In genomic region chr16:23496245-23496924, GRCm38 (mm10) we compare ENCODE assay signal across 30 mouse cellular contexts. TPM values are rescaled to one million over a fixed set of nuclear protein-coding genes. Genes with fewer than 3 reads are reported as not detected.
A peak's percentile ranks its signal among the peaks of the same experiment; 100 is the strongest.
DNase-seq lines count a peak whose midpoint lies in the region; ATAC-seq and TF ChIP-seq lines count a peak whose summit lies in the region.
"Had no signal": no experiment of that assay in that cellular context is flagged by ENCODE, and none has a peak within 500 bp of the region (broad histone marks: within the 10 kb centered on the region; RNA-seq: fewer than 3 reads in every experiment).

No protein-coding gene starts in this region.

- peak overlapping the region; percentile 52 for H3K27ac ChIP-seq in heart, embryonic 10.5 days
- H3K27ac ChIP-seq in heart, embryonic 11.5 days (ENCODE audit: low read depth, low read length): no peak overlapping the region
- H3K27ac ChIP-seq in layer of hippocampus, adult 2 months: peak overlapping the region; percentile 61; the same call in 1 of the 2 replicates
- H3K27ac ChIP-seq in lung, postnatal 0 days (ENCODE audit: low read length): peak overlapping the region; percentile 4; the same call in 1 of the 2 replicates
- H3K27ac ChIP-seq: limb, embryonic 10.5 days; limb, embryonic 15.5 days; midbrain, embryonic 12.5 days had no signal

- no peak for TF ChIP-seq CTCF in layer of hippocampus, adult 2 months (conservative IDR thresholded peaks at IDR 0.05)
- no peak for TF ChIP-seq CTCF in lung, postnatal 0 days (IDR thresholded peaks at IDR 0.05)

- H3K36me3 ChIP-seq in heart, embryonic 10.5 days: peaks cover 4% of the 10 kb centered on the region; the same call in 1 of the 2 replicates
- no peaks in the 10 kb centered on the region for H3K36me3 ChIP-seq in heart, embryonic 11.5 days (ENCODE audit: control insufficient read depth, insufficient read depth, low read length)
- H3K36me3 ChIP-seq in lung, postnatal 0 days (ENCODE audit: insufficient read depth, low read length): no peaks in the 10 kb centered on the region
- H3K36me3 ChIP-seq: heart, embryonic 12.5 days; kidney, embryonic 15.5 days; limb, embryonic 10.5 days; limb, embryonic 15.5 days had no signal

- ATAC-seq in heart, embryonic 11.5 days (replicated peaks; ENCODE audit: insufficient number of reproducible peaks, low FRiP score, low TSS enrichment): no peak
- ATAC-seq in lung, postnatal 0 days: no peak
- ATAC-seq: forebrain, embryonic 16.5 days; hindbrain, embryonic 16.5 days had no signal

- H3K4me2 ChIP-seq in heart, embryonic 11.5 days: no peak overlapping the region
- no peak overlapping the region for H3K4me2 ChIP-seq in lung, postnatal 0 days (replicated peaks; ENCODE audit: low read depth, low read length)
- H3K4me2 ChIP-seq: heart, embryonic 12.5 days; kidney, embryonic 15.5 days; limb, embryonic 15.5 days; midbrain, embryonic 12.5 days had no signal

- no peak for TF ChIP-seq EP300 in lung, postnatal 0 days (IDR thresholded peaks at IDR 0.05)

- no peak for DNase-seq in heart, embryonic 10.5 days (ENCODE audit: low spot score)
- DNase-seq in layer of hippocampus, adult 2 months (ENCODE audit: low spot score in 2 of 2): no peak
- DNase-seq in layer of hippocampus, postnatal 36 days: no peak
- no peak for DNase-seq in lung, postnatal 0 days (ENCODE audit: low spot score)
- no peak for DNase-seq in lung, postnatal 36 days
- peak; percentile 45 for DNase-seq in brain, adult 2 months (ENCODE audit: low read depth, low spot score)
- no peak for DNase-seq in cerebellum, adult 8-10 months
- DNase-seq: adrenal gland, postnatal 10 days; cerebellum, adult 11-12 months; cerebellum, postnatal 10 days; heart, postnatal 14 days; kidney, adult 18-20 months; kidney, postnatal 25 days; lung, adult 2 months; lung, postnatal 14 days; thymus, adult 2 months; thymus, postnatal 36 days had no signal

- H3K4me3 ChIP-seq in heart, embryonic 10.5 days: no peak overlapping the region
- H3K4me3 ChIP-seq in heart, embryonic 11.5 days (ENCODE audit: low read depth, low read length): no peak overlapping the region
- H3K4me3 ChIP-seq in layer of hippocampus, adult 2 months: no peak overlapping the region
- H3K4me3 ChIP-seq in lung, postnatal 0 days (ENCODE audit: low read depth, low read length): no peak overlapping the region
- H3K4me3 ChIP-seq: erythroblast, embryonic 14.5 days; heart, embryonic 12.5 days; kidney, embryonic 15.5 days; limb, embryonic 10.5 days; limb, embryonic 15.5 days; midbrain, embryonic 12.5 days had no signal

- 45% methylated on average over 8 of the region's 8 CpGs for WGBS in heart, embryonic 10.5 days
- WGBS in heart, embryonic 11.5 days (ENCODE audit: insufficient replicate concordance): 51% methylated on average over 8 of the region's 8 CpGs
- WGBS in lung, postnatal 0 days: 63% methylated on average over 8 of the region's 8 CpGs

- H3K9me3 ChIP-seq in heart, embryonic 10.5 days: no peaks in the 10 kb centered on the region
- no peaks in the 10 kb centered on the region for H3K9me3 ChIP-seq in heart, embryonic 11.5 days (replicated peaks; ENCODE audit: control insufficient read depth, low read length)
- no peaks in the 10 kb centered on the region for H3K9me3 ChIP-seq in lung, postnatal 0 days (ENCODE audit: low read length)
- H3K9me3 ChIP-seq: heart, embryonic 12.5 days; kidney, embryonic 15.5 days; limb, embryonic 10.5 days; limb, embryonic 15.5 days; midbrain, embryonic 12.5 days had no signal

- peaks cover 42% of the 10 kb centered on the region for H3K27me3 ChIP-seq in heart, embryonic 10.5 days (ENCODE audit: insufficient read depth, poor library complexity, severe bottlenecking)
- peaks cover 13% of the 10 kb centered on the region for H3K27me3 ChIP-seq in heart, embryonic 11.5 days (ENCODE audit: control insufficient read depth, insufficient read depth, low read length)
- H3K27me3 ChIP-seq in lung, postnatal 0 days (replicated peaks; ENCODE audit: insufficient read depth, low read length): no peaks in the 10 kb centered on the region
- H3K27me3 ChIP-seq: kidney, embryonic 15.5 days; limb, embryonic 15.5 days; Patski had no signal

- peaks cover 55% of the 10 kb centered on the region for H3K4me1 ChIP-seq in heart, embryonic 10.5 days
- peaks cover 48% of the 10 kb centered on the region for H3K4me1 ChIP-seq in heart, embryonic 11.5 days (ENCODE audit: control insufficient read depth, insufficient read depth, low read length)
- peaks cover 24% of the 10 kb centered on the region; the same call in 1 of the 2 replicates for H3K4me1 ChIP-seq in lung, postnatal 0 days (ENCODE audit: insufficient read depth, low read depth, low read length)
- H3K4me1 ChIP-seq: limb, embryonic 15.5 days had no signal

- no peak overlapping the region for H3K9ac ChIP-seq in heart, embryonic 11.5 days (ENCODE audit: low read depth, low read length)
- no peak overlapping the region for H3K9ac ChIP-seq in lung, postnatal 0 days (replicated peaks; ENCODE audit: low read depth)
- H3K9ac ChIP-seq: heart, embryonic 12.5 days; kidney, embryonic 15.5 days; limb, embryonic 15.5 days; midbrain, embryonic 12.5 days had no signal

RNA-seq across cellular contexts. Expression of gene Rtp4, which starts 23.7 kb away (rescaled TPM):
- 1.4 and 1.9 TPM in 2 replicates for polyA plus RNA-seq in heart, embryonic 10.5 days (2016; fragmentation: Nextera tagmentation; extraction: Ambion mirVana)
- polyA plus RNA-seq in heart, embryonic 11.5 days (2014; fragmentation: Nextera tagmentation; extraction: Ambion mirVana): 2.8 and 3.9 TPM in 2 replicates
- total RNA-seq in layer of hippocampus, adult 2 months (2021): 1 to 10 TPM; 1.6 to 1.9 TPM
- 1 to 10 TPM; 1.4 to 2.0 TPM for total RNA-seq in layer of hippocampus, postnatal 36 days (2021)
- 27.8 and 34.8 TPM in 2 replicates for polyA plus RNA-seq in lung, postnatal 0 days (2015; fragmentation: Nextera tagmentation; extraction: Ambion mirVana)
- total RNA-seq: MEL had no signal

RNA-seq across cellular contexts. Expression of gene Masp1, which starts 24.2 kb away (rescaled TPM):
- 9.9 and 16.7 TPM in 2 replicates for polyA plus RNA-seq in heart, embryonic 10.5 days (2016; fragmentation: Nextera tagmentation; extraction: Ambion mirVana)
- polyA plus RNA-seq in heart, embryonic 11.5 days (2014; fragmentation: Nextera tagmentation; extraction: Ambion mirVana): 10.2 and 13.6 TPM in 2 replicates
- 10 to 100 TPM; 12.4 to 12.6 TPM for total RNA-seq in layer of hippocampus, adult 2 months (2021)
- 10 to 100 TPM; 13.9 TPM for total RNA-seq in layer of hippocampus, postnatal 36 days (2021)
- 1.2 and 1.3 TPM in 2 replicates for polyA plus RNA-seq in lung, postnatal 0 days (2015; fragmentation: Nextera tagmentation; extraction: Ambion mirVana)
- total RNA-seq: common myeloid progenitor, adult 5-6 weeks; megakaryocyte, adult 5-6 weeks; MEL had no signal
- polyA plus RNA-seq: erythroblast, embryonic 14.5 days had no signal
